Mouse (Mus musculus): ENCODE results near the gene Hist1h4c. TPM values are rescaled to one million over a fixed set of nuclear protein-coding genes. Genes with fewer than 3 reads are reported as not detected.

Hist1h4c gene
- polyA plus RNA-seq (2012; rRNA removed), result 4.6 and 11.6 TPM in 2 replicates

DNA sequence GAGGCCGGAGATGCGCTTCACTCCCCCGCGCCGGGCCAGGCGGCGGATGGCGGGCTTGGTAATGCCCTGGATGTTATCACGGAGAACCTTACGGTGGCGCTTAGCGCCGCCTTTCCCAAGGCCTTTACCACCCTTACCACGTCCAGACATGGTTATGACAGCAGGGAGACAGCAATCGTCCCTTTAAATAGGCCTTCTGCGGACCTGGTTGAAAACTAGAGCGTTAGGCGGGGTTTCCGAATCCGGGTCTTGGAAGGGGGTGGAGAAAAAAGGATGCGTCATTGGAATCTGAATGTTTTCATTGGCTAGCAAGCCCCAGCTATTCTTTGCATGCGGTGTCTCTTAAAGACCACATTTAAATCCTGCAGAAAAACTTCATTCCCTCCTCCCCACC is at the start of gene Hist1h4c:
TSS of gene Hist1h4c (minus strand) at position 155 of the 394 bp plus-strand sequence.
- TF ChIP-seq CTCF (IDR thresholded peaks at IDR 0.05; ENCODE audit: borderline replicate concordance, extremely low read depth, insufficient read depth, insufficient read length) (no peak), POLR2A (IDR thresholded peaks at IDR 0.05; ENCODE audit: borderline replicate concordance, extremely low read depth, insufficient read depth, insufficient read length, poor library complexity, severe bottlenecking) (peak; percentile 87; the same call in 1 of the 2 replicates)
- DNase-seq (ENCODE audit: low read depth), result peak; percentile 99

- TF ChIP-seq CTCF (IDR thresholded peaks at IDR 0.05; ENCODE audit: borderline replicate concordance, extremely low read depth, insufficient read depth, insufficient read length) (no peak), POLR2A (IDR thresholded peaks at IDR 0.05; ENCODE audit: borderline replicate concordance, extremely low read depth, insufficient read depth, insufficient read length, poor library complexity, severe bottlenecking) (no peak)
- DNase-seq (ENCODE audit: low read depth), result no peak
Observed at GRCm38 (mm10) chr13:23747892-23748288, 49.6 kb upstream of the Hist1h4c start.

DNA sequence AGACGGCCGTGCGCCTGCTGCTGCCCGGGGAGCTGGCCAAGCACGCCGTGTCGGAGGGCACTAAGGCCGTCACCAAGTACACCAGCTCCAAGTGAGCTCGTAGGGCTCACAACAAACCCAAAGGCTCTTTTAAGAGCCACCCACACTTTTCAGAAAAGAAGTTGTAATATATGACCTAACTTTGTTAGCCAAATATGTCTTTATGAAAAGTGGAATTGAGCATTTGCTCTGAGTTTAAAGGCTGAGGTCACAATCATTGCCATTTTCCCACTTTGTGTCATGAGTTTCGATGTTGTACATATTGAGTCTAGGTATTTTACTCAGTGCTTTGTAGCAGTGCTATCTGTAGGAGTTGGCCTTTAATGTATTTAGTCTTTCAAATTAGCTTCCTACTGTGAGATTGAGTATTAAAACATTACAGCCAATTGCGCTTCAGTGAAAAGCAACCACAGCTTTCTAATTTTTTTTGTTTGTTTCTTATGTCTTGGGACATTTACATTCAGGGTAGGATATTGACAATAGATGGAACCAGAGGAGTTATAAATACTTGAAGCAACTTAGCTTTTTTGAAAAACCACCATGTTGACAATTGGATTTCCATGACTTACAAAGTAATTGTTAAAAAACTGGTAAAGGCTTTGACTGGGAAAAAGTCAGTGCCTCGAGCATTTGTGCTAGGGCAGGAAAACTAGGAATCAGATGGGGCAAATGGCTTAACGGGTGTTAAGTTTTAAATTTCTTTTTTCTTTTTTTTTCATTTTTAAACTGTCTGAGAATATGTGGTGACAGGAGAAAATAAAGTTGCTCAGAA is 49.0 kb upstream of the Hist1h4c start:
- TF ChIP-seq POLR2A (IDR thresholded peaks at IDR 0.05; ENCODE audit: borderline replicate concordance, extremely low read depth, insufficient read depth, insufficient read length, poor library complexity, severe bottlenecking) (no peak), CTCF (IDR thresholded peaks at IDR 0.05; ENCODE audit: borderline replicate concordance, extremely low read depth, insufficient read depth, insufficient read length) (no peak)
- DNase-seq (ENCODE audit: low read depth), result no peak

DNA sequence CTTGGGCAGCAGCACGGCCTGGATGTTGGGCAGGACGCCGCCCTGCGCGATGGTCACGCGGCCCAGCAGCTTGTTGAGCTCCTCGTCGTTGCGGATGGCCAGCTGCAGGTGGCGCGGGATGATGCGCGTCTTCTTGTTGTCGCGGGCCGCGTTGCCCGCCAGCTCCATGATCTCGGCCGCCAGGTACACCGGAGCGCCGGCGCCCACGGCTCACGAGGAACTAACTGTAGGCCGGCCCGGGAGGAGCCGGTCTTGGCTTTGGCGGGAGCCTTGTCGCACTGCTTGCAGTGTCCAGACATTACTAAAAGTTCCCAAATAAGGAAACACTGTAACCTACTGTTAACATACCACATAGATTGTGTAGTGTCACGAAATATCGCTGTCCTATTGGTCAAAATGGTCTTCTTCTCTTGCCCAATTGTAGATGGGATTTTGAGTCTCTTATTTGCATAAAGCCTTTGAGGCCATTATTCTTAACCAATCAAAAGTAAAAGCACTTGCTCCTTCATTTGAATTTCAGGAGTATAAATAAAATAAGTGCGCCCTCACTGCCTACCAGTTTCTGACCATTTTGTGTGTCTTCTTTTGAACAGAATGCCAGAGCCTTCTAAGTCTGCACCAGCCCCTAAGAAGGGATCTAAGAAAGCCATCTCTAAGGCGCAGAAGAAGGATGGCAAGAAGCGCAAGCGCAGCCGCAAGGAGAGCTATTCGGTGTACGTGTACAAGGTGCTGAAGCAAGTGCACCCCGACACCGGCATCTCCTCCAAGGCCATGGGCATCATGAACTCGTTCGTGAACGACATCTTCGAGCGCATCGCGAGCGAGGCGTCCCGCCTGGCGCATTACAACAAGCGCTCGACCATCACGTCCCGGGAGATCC is 48.2 kb upstream of the Hist1h4c start, which contains the start of gene Hist1h2bb:
TSS of gene Hist1h2bb (plus strand) at position 534 of the 880 bp plus-strand sequence.
- DNase-seq (ENCODE audit: low read depth), result peak; percentile 98

- peak; percentile 98 for DNase-seq (ENCODE audit: low read depth)
- no peak for TF ChIP-seq CTCF (IDR thresholded peaks at IDR 0.05; ENCODE audit: borderline replicate concordance, extremely low read depth, insufficient read depth, insufficient read length)
- no peak; the same call in 1 of the 2 replicates for TF ChIP-seq POLR2A (IDR thresholded peaks at IDR 0.05; ENCODE audit: borderline replicate concordance, extremely low read depth, insufficient read depth, insufficient read length, poor library complexity, severe bottlenecking)
Observed at GRCm38 (mm10) chr13:23745381-23746161, 47.3 kb upstream of the Hist1h4c start, which contains the start of gene Hist1h3c. Hist1h3c (minus strand) TSS chr13:23745602.

GRCm38 (mm10) chr13:23744421-23745380 is 46.4 kb upstream of the Hist1h4c start:
- DNase-seq (ENCODE audit: low read depth), result peak; percentile 28
- TF ChIP-seq POLR2A (IDR thresholded peaks at IDR 0.05; ENCODE audit: borderline replicate concordance, extremely low read depth, insufficient read depth, insufficient read length, poor library complexity, severe bottlenecking), result no peak
- TF ChIP-seq CTCF (IDR thresholded peaks at IDR 0.05; ENCODE audit: borderline replicate concordance, extremely low read depth, insufficient read depth, insufficient read length), result no peak

DNA sequence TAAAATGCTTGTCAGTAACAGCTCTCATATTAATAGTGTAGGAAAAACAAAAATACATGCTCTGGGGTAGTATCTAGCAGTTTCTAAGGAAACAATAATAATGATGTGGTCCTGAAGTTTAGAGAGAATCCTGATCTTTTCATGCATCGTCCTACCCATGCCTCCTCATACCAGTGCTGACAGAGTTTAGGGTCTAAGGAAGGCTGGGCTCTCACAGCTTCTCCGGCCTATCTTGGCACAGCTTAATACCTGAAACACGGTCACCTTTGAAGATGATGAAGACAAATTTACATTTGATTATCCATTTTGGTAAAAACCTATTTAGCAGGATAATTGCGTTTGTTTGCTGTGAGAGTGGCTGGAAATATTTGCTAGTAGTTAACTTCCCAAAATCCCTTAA is 45.7 kb upstream of the Hist1h4c start:
- TF ChIP-seq CTCF (IDR thresholded peaks at IDR 0.05; ENCODE audit: borderline replicate concordance, extremely low read depth, insufficient read depth, insufficient read length) (no peak), POLR2A (IDR thresholded peaks at IDR 0.05; ENCODE audit: borderline replicate concordance, extremely low read depth, insufficient read depth, insufficient read length, poor library complexity, severe bottlenecking) (no peak)
- no peak for DNase-seq (ENCODE audit: low read depth)

GRCm38 (mm10) chr13:23743215-23743614 is 45.0 kb upstream of the Hist1h4c start:
- TF ChIP-seq CTCF (IDR thresholded peaks at IDR 0.05; ENCODE audit: borderline replicate concordance, extremely low read depth, insufficient read depth, insufficient read length) (no peak), POLR2A (IDR thresholded peaks at IDR 0.05; ENCODE audit: borderline replicate concordance, extremely low read depth, insufficient read depth, insufficient read length, poor library complexity, severe bottlenecking) (no peak)
- DNase-seq (ENCODE audit: low read depth), result no peak

GRCm38 (mm10) chr13:23742007-23742406 is 43.8 kb upstream of the Hist1h4c start:
- TF ChIP-seq CTCF (IDR thresholded peaks at IDR 0.05; ENCODE audit: borderline replicate concordance, extremely low read depth, insufficient read depth, insufficient read length), result no peak
- TF ChIP-seq POLR2A (IDR thresholded peaks at IDR 0.05; ENCODE audit: borderline replicate concordance, extremely low read depth, insufficient read depth, insufficient read length, poor library complexity, severe bottlenecking), result no peak

DNA sequence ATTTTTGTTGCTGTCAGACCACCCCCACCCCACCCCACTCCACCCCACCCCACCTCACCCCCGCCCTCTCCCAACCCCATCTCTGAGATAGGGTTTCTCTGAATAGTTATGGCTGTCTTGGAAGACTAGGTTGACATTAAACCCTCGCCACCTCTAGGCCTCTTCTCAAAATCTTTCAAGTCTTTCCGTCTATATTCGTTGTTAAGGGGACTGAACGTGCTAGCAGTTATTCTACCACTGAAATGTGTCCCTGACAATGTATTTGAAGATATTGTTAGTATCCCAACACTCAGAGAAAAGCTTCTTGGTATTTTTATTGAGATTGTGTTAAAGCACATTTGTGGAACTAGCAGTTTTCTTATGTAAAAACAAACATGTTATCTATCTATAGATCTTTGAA is 42.7 kb upstream of the Hist1h4c start:
- no peak for TF ChIP-seq CTCF (IDR thresholded peaks at IDR 0.05; ENCODE audit: borderline replicate concordance, extremely low read depth, insufficient read depth, insufficient read length)
- no peak for TF ChIP-seq POLR2A (IDR thresholded peaks at IDR 0.05; ENCODE audit: borderline replicate concordance, extremely low read depth, insufficient read depth, insufficient read length, poor library complexity, severe bottlenecking)
- DNase-seq (ENCODE audit: low read depth), result no peak

More at GRCm38 (mm10) chr13:23742007-23742406, 43.8 kb upstream of the Hist1h4c start:
- DNase-seq (ENCODE audit: low read depth), result no peak

Data from brain, embryonic 14.5 days (tissue).